ENCODE assay signal across 16 mouse cellular contexts in genomic region chr12:86056976-86057375, GRCm38 (mm10). TPM values are rescaled to one million over a fixed set of nuclear protein-coding genes. Genes with fewer than 3 reads are reported as not detected.
DNase-seq lines count a peak whose midpoint lies in the region; ATAC-seq lines count a peak whose summit lies in the region.
"Had no signal": no experiment of that assay in that cellular context is flagged by ENCODE, and none has a peak within 500 bp of the region (broad histone marks: within the 10 kb centered on the region; RNA-seq: fewer than 3 reads in every experiment).

No protein-coding gene starts in this region.

- no peak for ATAC-seq in heart, embryonic 12.5 days (ENCODE audit: insufficient number of reproducible peaks, low FRiP score)
- ATAC-seq: forebrain, embryonic 15.5 days; hindbrain, embryonic 16.5 days; inflammation-experienced regulatory T-cells, adult 6 months; intestine, postnatal 0 days had no signal

- H3K9ac ChIP-seq in heart, embryonic 12.5 days, result no peak overlapping the region
- H3K9ac ChIP-seq: embryonic facial prominence, embryonic 12.5 days; forebrain, embryonic 15.5 days; heart, embryonic 13.5 days; hindbrain, embryonic 12.5 days had no signal

- DNase-seq in cerebellum, postnatal 10 days, result peak; percentile 30 to 31
- no peak for DNase-seq in cerebellum, postnatal 36 days
- peak; percentile 91 for DNase-seq in heart, adult 11 months
- DNase-seq in MN1 (ENCODE audit: low spot score) (peak; percentile 58), adipocyte (ENCODE audit: low spot score) (peak; percentile 14)
- no peak for DNase-seq in kidney, postnatal 36 days
- DNase-seq: heart, postnatal 4 days; kidney, adult 8-10 months had no signal

- peaks cover 48% of the 10 kb centered on the region for H3K36me3 ChIP-seq in heart, embryonic 12.5 days
- H3K36me3 ChIP-seq: forebrain, embryonic 15.5 days had no signal

- WGBS in heart, embryonic 12.5 days, result 86% methylated on average over 8 of the region's 8 CpGs

- H3K4me1 ChIP-seq in heart, embryonic 12.5 days (replicated peaks), result no peaks in the 10 kb centered on the region
- H3K4me1 ChIP-seq: embryonic facial prominence, embryonic 12.5 days; forebrain, embryonic 15.5 days; heart, embryonic 13.5 days; hindbrain, embryonic 12.5 days had no signal

- H3K27me3 ChIP-seq in heart, embryonic 12.5 days (replicated peaks), result no peaks in the 10 kb centered on the region
- H3K27me3 ChIP-seq: embryonic facial prominence, embryonic 12.5 days; forebrain, embryonic 15.5 days; heart, embryonic 13.5 days; hindbrain, embryonic 12.5 days had no signal

- H3K4me3 ChIP-seq in heart, embryonic 12.5 days, result no peak overlapping the region
- H3K4me3 ChIP-seq: embryonic facial prominence, embryonic 12.5 days; forebrain, embryonic 15.5 days; heart, embryonic 13.5 days; hindbrain, embryonic 12.5 days had no signal

- no peak overlapping the region for H3K27ac ChIP-seq in heart, embryonic 12.5 days (ENCODE audit: poor library complexity, severe bottlenecking)
- H3K27ac ChIP-seq: embryonic facial prominence, embryonic 12.5 days; forebrain, embryonic 15.5 days; heart, embryonic 13.5 days; hindbrain, embryonic 12.5 days had no signal

- no peaks in the 10 kb centered on the region for H3K9me3 ChIP-seq in heart, embryonic 12.5 days (replicated peaks)
- H3K9me3 ChIP-seq: embryonic facial prominence, embryonic 12.5 days; forebrain, embryonic 15.5 days; heart, embryonic 13.5 days; hindbrain, embryonic 12.5 days had no signal

- H3K4me2 ChIP-seq in heart, embryonic 12.5 days, result no peak overlapping the region
- H3K4me2 ChIP-seq: embryonic facial prominence, embryonic 12.5 days; forebrain, embryonic 15.5 days; heart, embryonic 13.5 days; hindbrain, embryonic 12.5 days had no signal

RNA-seq across cellular contexts. Expression of gene Tgfb3, which starts 21.9 kb away (rescaled TPM):
- polyA plus RNA-seq in heart, embryonic 12.5 days (2016; fragmentation: Nextera tagmentation; extraction: Ambion mirVana), result 24.2 and 24.5 TPM in 2 replicates

RNA-seq across cellular contexts. Expression of gene Ift43, which starts 25.4 kb away (rescaled TPM):
- 113 and 118 TPM in 2 replicates for polyA plus RNA-seq in heart, embryonic 12.5 days (2016; fragmentation: Nextera tagmentation; extraction: Ambion mirVana)

Comparison
In these comparisons a context has a peak if more than half of its experiments do, and no peak if none do; other contexts are left out.
1. DNase-seq: peak in cerebellum, postnatal 10 days (2 of 2), heart, adult 11 months (single experiment), MN1 (single experiment) and adipocyte (single experiment); none in cerebellum, postnatal 36 days (0 of 2) and kidney, postnatal 36 days (0 of 2).